19 mouse cellular contexts compared by ENCODE assay signal in the genomic region with DNA sequence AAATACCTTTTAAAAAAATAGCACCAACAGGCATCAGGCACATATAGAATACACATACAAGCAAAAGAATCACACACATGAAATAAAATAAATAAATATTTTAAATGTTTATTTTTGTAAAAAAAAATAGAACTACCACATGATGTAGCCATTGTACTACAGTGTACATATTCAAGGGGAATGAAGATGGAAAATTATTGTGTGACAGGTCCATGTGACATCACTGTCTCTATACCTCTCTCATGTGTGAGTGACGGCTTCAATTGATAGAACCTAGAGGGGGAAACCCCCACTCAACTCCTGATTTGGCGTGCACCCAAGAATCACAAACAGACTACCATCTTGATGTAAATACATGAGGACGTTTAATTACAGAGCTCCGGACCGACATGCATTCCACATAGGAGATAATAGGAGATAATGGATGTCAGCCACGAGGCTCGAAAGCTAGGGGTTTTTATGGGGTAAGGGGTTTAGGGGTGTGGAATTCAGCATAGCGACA.
A peak's percentile ranks its signal among the peaks of the same experiment; 100 is the strongest.
DNase-seq lines count a peak whose midpoint lies in the region; ATAC-seq lines count a peak whose summit lies in the region.
"Had no signal": no experiment of that assay in that cellular context is flagged by ENCODE, and none has a peak within 500 bp of the region (broad histone marks: within the 10 kb centered on the region; RNA-seq: fewer than 3 reads in every experiment).

No protein-coding gene starts in this region.

- no peaks in the 10 kb centered on the region for H3K36me3 ChIP-seq in forebrain, embryonic 14.5 days (ENCODE audit: control insufficient read depth, insufficient read depth, low read length)
- H3K36me3 ChIP-seq in forebrain, embryonic 11.5 days (ENCODE audit: control insufficient read depth, insufficient read depth, low read length), result no peaks in the 10 kb centered on the region
- no peaks in the 10 kb centered on the region for H3K36me3 ChIP-seq in forebrain, embryonic 16.5 days (ENCODE audit: control insufficient read depth, insufficient read depth)
- no peaks in the 10 kb centered on the region for H3K36me3 ChIP-seq in forebrain, embryonic 10.5 days (replicated peaks)
- no peaks in the 10 kb centered on the region for H3K36me3 ChIP-seq in macrophage (ENCODE audit: inconsistent target)
- H3K36me3 ChIP-seq: embryonic facial prominence, embryonic 10.5 days; embryonic facial prominence, embryonic 12.5 days had no signal

- H3K9ac ChIP-seq in forebrain, embryonic 14.5 days (ENCODE audit: low read length), result no peak overlapping the region
- H3K9ac ChIP-seq in forebrain, embryonic 11.5 days (ENCODE audit: low read length), result no peak overlapping the region
- no peak overlapping the region for H3K9ac ChIP-seq in forebrain, embryonic 16.5 days (replicated peaks; ENCODE audit: low read depth, low read length)
- H3K9ac ChIP-seq: embryonic facial prominence, embryonic 12.5 days had no signal

- H3K27me3 ChIP-seq in forebrain, embryonic 14.5 days (replicated peaks; ENCODE audit: control insufficient read depth, insufficient read depth, low read length), result no peaks in the 10 kb centered on the region
- H3K27me3 ChIP-seq in forebrain, embryonic 11.5 days (ENCODE audit: control insufficient read depth, insufficient read depth, low read length), result no peaks in the 10 kb centered on the region
- H3K27me3 ChIP-seq in forebrain, embryonic 16.5 days (replicated peaks; ENCODE audit: control insufficient read depth, insufficient read depth, low read length), result no peaks in the 10 kb centered on the region
- no peaks in the 10 kb centered on the region for H3K27me3 ChIP-seq in forebrain, embryonic 10.5 days (ENCODE audit: poor library complexity, severe bottlenecking)
- H3K27me3 ChIP-seq: embryonic facial prominence, embryonic 12.5 days had no signal

- peak; percentile 37; the same call in 1 of the 2 replicates for ATAC-seq in forebrain, embryonic 14.5 days
- no peak for ATAC-seq in forebrain, embryonic 11.5 days (replicated peaks; ENCODE audit: low FRiP score)
- 0 out of 2 replicates have a peak, but pooled peaks have one; percentile 33 for ATAC-seq in forebrain, embryonic 16.5 days

- H3K27ac ChIP-seq in forebrain, embryonic 14.5 days (ENCODE audit: low read depth, low read length), result no peak overlapping the region
- H3K27ac ChIP-seq in forebrain, embryonic 11.5 days (ENCODE audit: low read depth, low read length), result no peak overlapping the region
- H3K27ac ChIP-seq in forebrain, embryonic 16.5 days (ENCODE audit: low read length), result no peak overlapping the region
- no peak overlapping the region for H3K27ac ChIP-seq in forebrain, embryonic 10.5 days
- peak overlapping the region; percentile 31; the same call in 1 of the 2 replicates for H3K27ac ChIP-seq in macrophage
- H3K27ac ChIP-seq: embryonic facial prominence, embryonic 10.5 days; embryonic facial prominence, embryonic 12.5 days had no signal

- H3K4me1 ChIP-seq in forebrain, embryonic 14.5 days (ENCODE audit: control insufficient read depth, insufficient read depth, low read length), result no peaks in the 10 kb centered on the region
- H3K4me1 ChIP-seq in forebrain, embryonic 11.5 days (replicated peaks; ENCODE audit: control insufficient read depth, insufficient read depth, low read length), result no peaks in the 10 kb centered on the region
- no peaks in the 10 kb centered on the region for H3K4me1 ChIP-seq in forebrain, embryonic 16.5 days (replicated peaks; ENCODE audit: control insufficient read depth, insufficient read depth, low read length)
- no peaks in the 10 kb centered on the region for H3K4me1 ChIP-seq in forebrain, embryonic 10.5 days
- H3K4me1 ChIP-seq: embryonic facial prominence, embryonic 10.5 days; embryonic facial prominence, embryonic 12.5 days had no signal

- peak; percentile 45 for DNase-seq in forebrain, embryonic 14.5 days (ENCODE audit: low spot score)
- no peak for DNase-seq in forebrain, embryonic 11.5 days (ENCODE audit: low spot score)
- DNase-seq in forebrain, embryonic 10.5 days (ENCODE audit: extremely low spot score, low spot score), result no peak
- DNase-seq in retina, postnatal 1 day, result peak; percentile 21
- DNase-seq in retina, embryonic 14.5 days (ENCODE audit: low spot score), result no peak
- no peak for DNase-seq in kidney, postnatal 36 days
- DNase-seq: adrenal gland, adult 2 months; adrenal gland, postnatal 10 days; adrenal gland, postnatal 25 days; cerebellum, adult 11-12 months; cerebellum, adult 2 months; cerebellum, adult 9-10 months; cerebellum, postnatal 10 days; cerebellum, postnatal 25 days had no signal

- H3K4me2 ChIP-seq in forebrain, embryonic 14.5 days (ENCODE audit: low read length), result no peak overlapping the region
- no peak overlapping the region for H3K4me2 ChIP-seq in forebrain, embryonic 11.5 days (ENCODE audit: low read depth, low read length, severe bottlenecking)
- H3K4me2 ChIP-seq in forebrain, embryonic 16.5 days (ENCODE audit: low read length), result no peak overlapping the region
- H3K4me2 ChIP-seq: embryonic facial prominence, embryonic 12.5 days had no signal

- H3K4me3 ChIP-seq in forebrain, embryonic 14.5 days (ENCODE audit: low read depth, low read length), result no peak overlapping the region
- no peak overlapping the region for H3K4me3 ChIP-seq in forebrain, embryonic 11.5 days (ENCODE audit: low read depth, low read length)
- no peak overlapping the region for H3K4me3 ChIP-seq in forebrain, embryonic 16.5 days (replicated peaks; ENCODE audit: low read length)
- no peak overlapping the region for H3K4me3 ChIP-seq in forebrain, embryonic 10.5 days
- no peak overlapping the region for H3K4me3 ChIP-seq in macrophage (ENCODE audit: inconsistent target)
- H3K4me3 ChIP-seq: embryonic facial prominence, embryonic 10.5 days; embryonic facial prominence, embryonic 12.5 days; erythroblast, embryonic 14.5 days had no signal

- 45% methylated on average over 8 of the region's 8 CpGs for WGBS in forebrain, embryonic 14.5 days
- 81% methylated on average over 8 of the region's 8 CpGs for WGBS in forebrain, embryonic 11.5 days
- 36% methylated on average over 8 of the region's 8 CpGs for WGBS in forebrain, embryonic 16.5 days
- 95% methylated on average over 8 of the region's 8 CpGs for WGBS in forebrain, embryonic 10.5 days
- WGBS in macrophage (ENCODE audit: missing documents), result 95% methylated on average over 7 of the region's 8 CpGs

- H3K79me2 ChIP-seq in macrophage (ENCODE audit: inconsistent target), result no peaks in the 10 kb centered on the region

- no peaks in the 10 kb centered on the region for H3K9me3 ChIP-seq in forebrain, embryonic 14.5 days (replicated peaks; ENCODE audit: control insufficient read depth, low read length)
- H3K9me3 ChIP-seq in forebrain, embryonic 11.5 days (ENCODE audit: control insufficient read depth, low read length), result no peaks in the 10 kb centered on the region
- H3K9me3 ChIP-seq in forebrain, embryonic 16.5 days (ENCODE audit: control insufficient read depth, low read length), result no peaks in the 10 kb centered on the region
- no peaks in the 10 kb centered on the region for H3K9me3 ChIP-seq in forebrain, embryonic 10.5 days
- H3K9me3 ChIP-seq: embryonic facial prominence, embryonic 10.5 days; embryonic facial prominence, embryonic 12.5 days had no signal

Comparison
In these comparisons a context has a peak if more than half of its experiments do, and no peak if none do; other contexts are left out.
1. DNase-seq: peak in forebrain, embryonic 14.5 days (single experiment) and retina, postnatal 1 day (single experiment); none in forebrain, embryonic 11.5 days (single experiment), forebrain, embryonic 10.5 days (single experiment), retina, embryonic 14.5 days (single experiment) and kidney, postnatal 36 days (0 of 2).